Mouse (Mus musculus) embryonic facial prominence, embryonic 14.5 days (tissue): ENCODE measurements around the gene Fitm2. TPM values are rescaled to one million over a fixed set of nuclear protein-coding genes. Genes with fewer than 3 reads are reported as not detected.

Experiments
- ATAC-seq: fragments of 200-750 bp; cut with Nextera tagmentation; 2 replicates; pipeline ENCODE4 v1.8.0; 2017; ENCODE audit warnings: low read depth, moderate number of reproducible peaks, moderate TSS enrichment
- DNase-seq: peaks from one replicate; pipeline ENCODE4 v3.0.0-alpha.2; 2015; ENCODE audit warnings: low spot score
- H3K27ac ChIP-seq: fragments of 300-500 bp; sonication (generic); replicated peaks from 2 replicates; pipeline ENCODE4 v1.5.1; 2014; ENCODE audit warnings: low read depth, mild to moderate bottlenecking, low read length, moderate library complexity
- H3K27me3 ChIP-seq: fragments of 300-500 bp; sonication (generic); replicated peaks from 2 replicates; pipeline ENCODE4 v1.6.1; 2014; ENCODE audit warnings: low read length; ENCODE audit not compliant: control insufficient read depth, insufficient read depth
- H3K36me3 ChIP-seq: fragments of 300-500 bp; sonication (generic); 2 replicates; pipeline ENCODE4 v1.6.1; 2014; ENCODE audit warnings: low read length, mixed read lengths; ENCODE audit not compliant: control insufficient read depth, insufficient read depth
- H3K4me1 ChIP-seq: fragments of 300-500 bp; sonication (generic); 2 replicates; pipeline ENCODE4 v1.6.1; 2014; ENCODE audit warnings: antibody characterized with exemption, low read length; ENCODE audit not compliant: control insufficient read depth, insufficient read depth
- H3K4me2 ChIP-seq: fragments of 300-500 bp; sonication (generic); 2 replicates; pipeline ENCODE4 v1.6.1; 2014; ENCODE audit warnings: low read depth, mild to moderate bottlenecking, low read length, moderate library complexity, mixed read lengths
- H3K4me3 ChIP-seq: fragments of 300-500 bp; sonication (generic); 2 replicates; pipeline ENCODE4 v1.5.1; 2014; ENCODE audit warnings: low read depth, mild to moderate bottlenecking, low read length
- H3K9ac ChIP-seq: fragments of 300-500 bp; sonication (generic); 2 replicates; pipeline ENCODE4 v1.6.1; 2014; ENCODE audit warnings: low read depth, mild to moderate bottlenecking, low read length, moderate library complexity, mixed read lengths
- H3K9me3 ChIP-seq: fragments of 300-500 bp; sonication (generic); 2 replicates; pipeline ENCODE4 v1.6.1; 2016; ENCODE audit warnings: low read length; ENCODE audit not compliant: control insufficient read depth
- WGBS: fragments of 180-500 bp; shearing (Covaris S2); extraction: QIAGEN DNeasy Blood & Tissue Kit; methylation state at CpG from one replicate; pipeline ENCODE4 v1.1.7; 2014; 5-methylcytosine and 5-hydroxymethylcytosine counted together
- polyA plus RNA-seq: library from polyadenylated mRNA; unstranded; fragments of >200 nt; fragmentation: Nextera tagmentation; extraction: Ambion mirVana; gene quantifications from 2 replicates; pipeline ENCODE4 v1.2.1, GENCODE M21; 2014

Fitm2 gene
- polyA plus RNA-seq, 1 experiment from 2014 or later, result 11.3 TPM

- 86% methylated on average over 8 of the region's 8 CpGs for WGBS
- no peak overlapping the region for H3K4me2 ChIP-seq
- peaks cover 11% of the 10 kb centered on the region; the same call in 1 of the 2 replicates for H3K27me3 ChIP-seq
- H3K27ac ChIP-seq, result no peak overlapping the region
- DNase-seq (no peak), ATAC-seq (no peak)
- H3K9ac ChIP-seq, result no peak overlapping the region
- no peaks in the 10 kb centered on the region for H3K4me1 ChIP-seq
- no peaks in the 10 kb centered on the region for H3K9me3 ChIP-seq
- no peaks in the 10 kb centered on the region for H3K36me3 ChIP-seq
- H3K4me3 ChIP-seq, result no peak overlapping the region
These were observed 11.8 kb downstream of the Fitm2 start for GRCm38 (mm10) chr2:163460622-163461021.

- ATAC-seq, result no peak
- H3K9me3 ChIP-seq, result no peaks in the 10 kb centered on the region
- H3K4me3 ChIP-seq, result no peak overlapping the region
These were observed 13.0 kb downstream of the Fitm2 start for GRCm38 (mm10) chr2:163459380-163459779.

GRCm38 (mm10) chr2:163458539-163459265 lies 13.7 kb downstream of the Fitm2 start:
- Histone ChIP-seq H3K4me1 (no peaks in the 10 kb centered on the region), H3K4me3 (no peak overlapping the region), H3K27me3 (peaks cover 11% of the 10 kb centered on the region; the same call in 1 of the 2 replicates), H3K4me2 (no peak overlapping the region), H3K9ac (no peak overlapping the region), H3K36me3 (no peaks in the 10 kb centered on the region), H3K9me3 (no peaks in the 10 kb centered on the region), H3K27ac (no peak overlapping the region)
- no peak for ATAC-seq
- 48% methylated on average over 27 of the region's 27 CpGs for WGBS
- DNase-seq, result no peak

More at GRCm38 (mm10) chr2:163459380-163459779, 13.0 kb downstream of the Fitm2 start:
- Histone ChIP-seq H3K36me3 (no peaks in the 10 kb centered on the region), H3K4me1 (no peaks in the 10 kb centered on the region), H3K27ac (no peak overlapping the region), H3K27me3 (peaks cover 11% of the 10 kb centered on the region; the same call in 1 of the 2 replicates), H3K9ac (no peak overlapping the region), H3K4me2 (no peak overlapping the region)
- DNase-seq, result peak; percentile 14
- 37% methylated on average over 10 of the region's 10 CpGs for WGBS

DNA sequence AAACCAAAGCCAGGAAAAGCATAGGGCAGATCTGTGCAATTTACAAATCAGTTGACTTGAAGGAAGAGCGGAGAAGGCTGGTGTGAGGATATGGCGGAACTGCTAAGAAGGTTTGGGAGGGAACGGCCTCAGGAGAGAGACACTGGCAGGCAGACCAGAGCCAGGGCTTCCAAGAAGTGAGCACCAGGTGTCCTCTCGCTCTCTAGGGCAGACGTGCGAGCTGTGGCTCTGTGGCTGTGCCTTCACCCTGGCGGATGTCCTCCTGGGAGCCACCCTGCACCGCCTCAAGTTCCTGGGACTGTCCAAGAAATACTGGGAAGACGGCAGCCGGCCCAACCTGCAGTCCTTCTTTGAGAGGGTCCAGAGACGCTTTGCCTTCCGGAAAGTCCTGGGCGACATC lies 19.1 kb downstream of the Fitm2 start:
- H3K4me1 ChIP-seq, result no peaks in the 10 kb centered on the region
- 93% methylated on average over 10 of the region's 13 CpGs for WGBS
- no peak overlapping the region for H3K9ac ChIP-seq
- no peak overlapping the region for H3K4me3 ChIP-seq
- H3K4me2 ChIP-seq, result no peak overlapping the region
- no peaks in the 10 kb centered on the region for H3K9me3 ChIP-seq
- 0 out of 2 replicates have a peak, but pooled peaks cover 2% of the 10 kb centered on the region for H3K27me3 ChIP-seq
- ATAC-seq (no peak), DNase-seq (no peak)
- no peak overlapping the region for H3K27ac ChIP-seq
- H3K36me3 ChIP-seq, result no peaks in the 10 kb centered on the region

DNA sequence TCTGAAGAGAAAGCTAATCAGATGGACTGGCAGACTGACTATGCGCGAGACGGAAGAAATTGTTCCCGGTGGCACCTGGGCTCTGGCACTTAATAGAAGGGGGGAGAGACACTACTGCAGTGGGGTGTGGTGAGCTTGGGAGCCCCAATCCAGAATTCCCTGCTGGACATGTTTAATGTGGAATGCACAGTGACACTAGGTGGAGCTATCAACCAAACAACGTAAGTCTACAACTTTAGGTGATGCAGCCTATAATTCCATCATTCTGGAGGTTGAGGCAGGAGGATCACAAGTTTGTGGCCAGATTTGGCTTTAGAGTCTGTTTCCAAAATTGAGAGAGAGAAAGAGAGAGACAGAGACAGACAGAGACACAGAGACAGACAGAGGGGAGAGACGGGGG lies 19.7 kb downstream of the Fitm2 start:
- DNase-seq (no peak), ATAC-seq (no peak)
- no peaks in the 10 kb centered on the region for H3K9me3 ChIP-seq
- H3K4me2 ChIP-seq, result no peak overlapping the region
- 85% methylated on average over 6 of the region's 6 CpGs for WGBS
- H3K4me3 ChIP-seq, result no peak overlapping the region
- H3K27ac ChIP-seq, result no peak overlapping the region
- H3K4me1 ChIP-seq, result no peaks in the 10 kb centered on the region
- no peak overlapping the region for H3K9ac ChIP-seq
- no peaks in the 10 kb centered on the region for H3K36me3 ChIP-seq
- no peaks in the 10 kb centered on the region for H3K27me3 ChIP-seq

- DNase-seq (peak; percentile 39), ATAC-seq (no peak)
- H3K27ac ChIP-seq, result no peak overlapping the region
- no peak overlapping the region for H3K4me3 ChIP-seq
- no peaks in the 10 kb centered on the region for H3K27me3 ChIP-seq
- H3K9me3 ChIP-seq, result no peaks in the 10 kb centered on the region
- H3K36me3 ChIP-seq, result no peaks in the 10 kb centered on the region
- no peak overlapping the region for H3K4me2 ChIP-seq
- H3K9ac ChIP-seq, result no peak overlapping the region
- H3K4me1 ChIP-seq, result no peaks in the 10 kb centered on the region
- WGBS, result 63% methylated on average over 6 of the region's 6 CpGs
These were observed 21.6 kb downstream of the Fitm2 start for GRCm38 (mm10) chr2:163450668-163451295.

DNA sequence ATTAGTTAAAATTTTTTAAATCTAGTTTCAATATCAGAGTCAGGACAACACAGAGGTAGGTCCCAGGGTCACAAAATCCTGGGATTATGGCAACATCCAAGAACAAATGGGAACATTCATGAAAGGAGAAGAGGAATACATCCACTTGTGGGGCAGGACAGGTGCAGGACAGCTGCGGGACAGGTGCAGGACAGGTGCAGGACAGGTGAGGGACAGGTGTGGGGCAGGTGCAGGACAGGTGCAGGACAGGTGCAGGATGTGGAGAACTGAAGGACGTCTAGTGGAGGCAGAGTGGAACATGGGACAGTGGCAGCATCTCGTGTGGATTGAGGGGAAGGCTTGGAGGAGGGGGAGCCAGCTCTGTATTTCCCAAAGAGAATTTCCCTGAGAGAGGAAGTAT lies 23.2 kb downstream of the Fitm2 start:
- DNase-seq (no peak), ATAC-seq (no peak)
- no peak overlapping the region for H3K9ac ChIP-seq
- no peaks in the 10 kb centered on the region for H3K36me3 ChIP-seq
- H3K4me2 ChIP-seq, result no peak overlapping the region
- H3K4me1 ChIP-seq, result no peaks in the 10 kb centered on the region
- H3K9me3 ChIP-seq, result no peaks in the 10 kb centered on the region
- H3K4me3 ChIP-seq, result no peak overlapping the region
- H3K27ac ChIP-seq, result no peak overlapping the region
- no peaks in the 10 kb centered on the region for H3K27me3 ChIP-seq
- 44% methylated on average over 3 of the region's 3 CpGs for WGBS

GRCm38 (mm10) chr2:163447375-163447774 lies 25.1 kb downstream of the Fitm2 start:
- H3K9ac ChIP-seq, result no peak overlapping the region
- H3K4me1 ChIP-seq, result no peaks in the 10 kb centered on the region
- H3K9me3 ChIP-seq, result no peaks in the 10 kb centered on the region
- no peak overlapping the region for H3K27ac ChIP-seq
- DNase-seq (no peak), ATAC-seq (no peak)
- H3K4me2 ChIP-seq, result no peak overlapping the region
- 88% methylated on average over 10 of the region's 12 CpGs for WGBS
- no peak overlapping the region for H3K4me3 ChIP-seq
- H3K27me3 ChIP-seq, result no peaks in the 10 kb centered on the region
- H3K36me3 ChIP-seq, result no peaks in the 10 kb centered on the region

DNA sequence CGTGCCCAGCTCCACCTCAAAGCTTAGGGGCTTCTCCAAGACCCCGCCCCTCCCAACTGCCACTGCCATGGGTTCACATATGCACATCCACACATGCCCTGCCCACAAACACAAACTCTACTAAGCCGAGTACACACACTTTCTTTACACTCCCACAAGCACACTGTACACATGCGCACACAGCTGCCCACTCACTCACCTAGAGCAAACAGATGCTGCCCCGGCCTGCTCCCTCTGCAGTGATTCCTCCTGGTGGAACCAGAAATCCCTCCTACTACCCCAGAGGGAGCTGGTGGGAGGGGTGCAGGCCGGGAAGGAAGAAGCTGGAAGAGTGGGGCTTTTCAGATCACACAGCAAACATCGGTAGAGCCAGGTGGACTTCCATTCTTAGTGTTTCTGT lies 28.4 kb downstream of the Fitm2 start:
- Histone ChIP-seq H3K36me3 (no peaks in the 10 kb centered on the region), H3K27ac (no peak overlapping the region), H3K9ac (no peak overlapping the region), H3K9me3 (no peaks in the 10 kb centered on the region), H3K4me3 (no peak overlapping the region), H3K4me2 (no peak overlapping the region), H3K27me3 (peaks cover 8% of the 10 kb centered on the region; the same call in 1 of the 2 replicates), H3K4me1 (no peaks in the 10 kb centered on the region)
- DNase-seq, result no peak
- ATAC-seq, result no peak
- 71% methylated on average over 7 of the region's 7 CpGs for WGBS
